Mouse (Mus musculus) CD4-positive naive resting alpha-beta T cell, adult 76 days (primary cell): ENCODE data around the gene Vmn1r230. TPM values are rescaled to one million over a fixed set of nuclear protein-coding genes. Genes with fewer than 3 reads are reported as not detected.

Experiments used
- total RNA-seq: library from RNA; stranded (reverse); gene quantifications from one replicate; pipeline ENCODE4 v1.2.4, GENCODE M21; 2023

The Vmn1r230 gene
- total RNA-seq = not detected

DNA sequence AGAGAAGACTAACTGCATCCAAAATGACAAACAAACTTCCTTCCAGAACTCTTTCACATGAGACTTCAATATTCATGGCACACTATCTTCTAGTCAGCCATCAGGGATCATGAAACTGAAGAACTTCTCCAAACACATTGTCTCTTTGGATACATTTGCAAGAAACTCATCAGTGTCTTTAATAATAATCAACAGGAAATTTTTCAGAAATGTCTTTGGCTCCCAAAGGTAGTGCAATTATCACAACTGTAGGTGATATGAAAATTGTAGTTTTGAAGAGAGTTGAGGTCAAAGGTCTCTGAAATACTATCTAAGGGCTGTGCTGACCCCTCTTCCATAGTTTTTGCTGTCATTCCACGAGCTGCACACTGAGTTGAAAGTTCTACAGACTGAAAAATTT lies at the start of gene Vmn1r230:
Gene Vmn1r230, plus strand, starts transcription at position 301 of the 400 bp plus-strand sequence.

DNA sequence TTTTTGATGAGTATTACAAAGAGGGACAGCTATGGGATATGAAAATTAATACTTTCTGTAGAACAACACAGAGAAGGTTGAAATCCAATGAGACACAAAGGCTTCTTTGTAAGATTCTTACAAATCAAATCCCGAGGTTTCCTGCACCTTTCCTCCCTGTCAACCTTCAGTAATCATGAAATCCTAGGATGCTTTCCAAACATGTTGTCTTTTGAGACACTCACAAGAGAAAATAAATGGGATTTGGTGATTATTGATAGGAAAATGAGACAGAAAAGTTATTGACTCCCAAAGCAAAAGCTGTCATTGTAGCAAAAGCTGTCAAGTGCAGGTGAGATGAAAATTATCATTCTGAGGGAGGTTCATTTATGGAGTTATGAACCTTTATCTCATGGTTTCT lies 29.0 kb upstream of the Vmn1r230 start, which contains the start of gene Vmn1r229:
Gene Vmn1r229, plus strand, starts transcription at position 301 of the 400 bp plus-strand sequence.

Other genes with a start within 250 kb of the Vmn1r230 start
- not detected for gene Vmn2r110, start 244.0 kb upstream of the Vmn1r230 start, total RNA-seq
- gene Fpr-rs3, start 215.6 kb upstream of the Vmn1r230 start, total RNA-seq = not detected
- not detected for gene Vmn1r226, start 157.6 kb upstream of the Vmn1r230 start, total RNA-seq
- gene Vmn1r227, start 110.6 kb upstream of the Vmn1r230 start, total RNA-seq = not detected
- not detected for gene Vmn1r228, start 54.3 kb upstream of the Vmn1r230 start, total RNA-seq
- gene Vmn1r229, start 28.9 kb upstream of the Vmn1r230 start, total RNA-seq = not detected
- gene Vmn1r231, start 64.6 kb downstream of the Vmn1r230 start, total RNA-seq = not detected
- gene Vmn1r232, start 79.3 kb downstream of the Vmn1r230 start, total RNA-seq = not detected
- 288 TPM for gene Ppp2r1a, start 104.9 kb downstream of the Vmn1r230 start, total RNA-seq
- not detected for gene Vmn1r233, start 156.0 kb downstream of the Vmn1r230 start, total RNA-seq
- gene Zfp160, start 168.5 kb downstream of the Vmn1r230 start, total RNA-seq = 11.2 TPM